Mouse (Mus musculus): ENCODE results near the gene Sphkap. TPM values are rescaled to one million over a fixed set of nuclear protein-coding genes. Genes with fewer than 3 reads are reported as not detected.

Gene Sphkap
- not detected in 2 replicates for polyA plus RNA-seq (2012; ENCODE audit: insufficient read depth, insufficient read length, low replicate concordance, missing spikeins)

DNA sequence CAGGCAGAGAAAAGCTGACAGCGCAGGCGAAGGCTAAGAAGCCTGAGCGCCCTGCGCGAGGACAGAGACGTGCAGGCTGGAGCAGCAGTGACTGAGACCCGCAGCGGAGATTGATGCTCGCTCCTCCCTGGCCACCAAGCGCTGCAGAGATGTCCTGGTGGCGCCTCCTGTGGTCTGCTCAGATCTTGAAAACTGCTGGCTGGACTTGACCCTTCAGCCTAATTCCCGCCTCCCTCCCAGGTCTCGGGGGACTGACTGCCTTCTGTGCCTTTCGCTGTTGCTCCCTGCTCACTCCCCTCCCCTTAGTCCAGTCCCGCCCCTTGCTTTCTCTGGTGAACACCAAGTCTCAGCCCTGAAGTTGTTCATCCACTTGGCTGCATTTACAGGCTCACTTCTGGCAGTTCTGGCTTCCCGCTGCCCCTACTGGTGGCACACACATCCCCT lies at the start of gene Sphkap:
Gene Sphkap, minus strand, starts transcription at position 180 of the 444 bp plus-strand sequence.
- peak within 1 kb of the TSS; percentile 96 for H3K4me3 ChIP-seq (ENCODE audit: insufficient read depth, low read depth, low read length)
- TF ChIP-seq CTCF (IDR thresholded peaks at IDR 0.05; ENCODE audit: insufficient read depth, low read depth, low read length), result peak; percentile 3; the same call in 1 of the 2 replicates
- TF ChIP-seq POLR2A (IDR thresholded peaks at IDR 0.05; ENCODE audit: insufficient read depth, low read depth, low read length), result 0 out of 2 replicates have a peak, but pooled peaks have one; percentile 26
- peak within 1 kb of the TSS; percentile 80 for H3K27ac ChIP-seq (ENCODE audit: insufficient read depth, low read depth, low read length)
- WGBS, result under 1% methylated on average over 16 of the region's 16 CpGs
- peaks cover 4% of the 10 kb centered on the region; the same call in 1 of the 2 replicates for H3K4me1 ChIP-seq (ENCODE audit: control insufficient read depth, insufficient read depth, low read length)

DNA sequence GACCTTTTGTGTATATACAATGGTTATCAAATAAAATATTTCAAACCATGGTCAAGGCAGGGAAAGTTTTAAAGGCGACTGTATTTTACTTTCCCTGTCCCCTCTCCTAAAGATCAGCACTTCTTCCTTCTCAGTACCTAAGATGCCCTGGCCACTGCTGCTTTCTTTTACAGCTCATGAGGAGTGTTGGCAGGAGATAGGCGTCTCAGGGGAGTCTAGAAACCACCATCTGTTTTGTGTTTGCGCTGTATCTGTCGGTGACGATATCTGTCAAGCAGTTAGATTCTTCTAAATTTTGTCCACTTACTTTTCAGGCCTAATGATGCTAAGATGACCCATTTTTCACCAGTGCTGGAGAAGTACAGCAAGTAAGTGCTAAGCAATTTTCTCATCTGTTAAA lies 43.3 kb upstream of the Sphkap start:
- Histone ChIP-seq H3K4me1 (ENCODE audit: control insufficient read depth, insufficient read depth, low read length) (no peaks in the 10 kb centered on the region), H3K27ac (ENCODE audit: insufficient read depth, low read depth, low read length) (no peak overlapping the region), H3K4me3 (ENCODE audit: insufficient read depth, low read depth, low read length) (no peak overlapping the region)
- TF ChIP-seq CTCF (IDR thresholded peaks at IDR 0.05; ENCODE audit: insufficient read depth, low read depth, low read length) (no peak), POLR2A (IDR thresholded peaks at IDR 0.05; ENCODE audit: insufficient read depth, low read depth, low read length) (no peak)
- 82% methylated on average over 5 of the region's 5 CpGs for WGBS

DNA sequence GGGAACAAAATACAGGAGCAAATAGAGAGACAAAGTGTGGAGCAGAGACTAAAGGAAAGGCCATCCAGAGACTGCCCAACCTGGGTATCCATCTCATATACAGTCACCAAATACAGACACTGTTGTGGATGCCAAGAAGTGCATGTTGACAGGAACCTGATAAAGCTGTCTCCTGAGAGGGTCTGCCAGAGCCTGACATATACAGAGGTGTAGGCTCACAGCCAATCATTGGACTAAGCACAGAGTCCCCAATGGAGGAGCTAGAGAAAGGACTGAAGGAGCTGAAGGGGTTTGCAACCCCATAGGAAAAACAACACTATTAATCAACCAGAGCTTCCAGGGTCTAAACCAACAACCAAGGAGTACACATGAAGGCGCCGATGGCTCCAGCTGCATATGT lies 32.4 kb upstream of the Sphkap start:
- no peaks in the 10 kb centered on the region for H3K4me1 ChIP-seq (ENCODE audit: control insufficient read depth, insufficient read depth, low read length)
- no peak overlapping the region for H3K4me3 ChIP-seq (ENCODE audit: insufficient read depth, low read depth, low read length)
- 95% methylated on average over 2 of the region's 2 CpGs for WGBS
- no peak for TF ChIP-seq POLR2A (IDR thresholded peaks at IDR 0.05; ENCODE audit: insufficient read depth, low read depth, low read length)
- TF ChIP-seq CTCF (IDR thresholded peaks at IDR 0.05; ENCODE audit: insufficient read depth, low read depth, low read length), result no peak
- no peak overlapping the region for H3K27ac ChIP-seq (ENCODE audit: insufficient read depth, low read depth, low read length)

DNA sequence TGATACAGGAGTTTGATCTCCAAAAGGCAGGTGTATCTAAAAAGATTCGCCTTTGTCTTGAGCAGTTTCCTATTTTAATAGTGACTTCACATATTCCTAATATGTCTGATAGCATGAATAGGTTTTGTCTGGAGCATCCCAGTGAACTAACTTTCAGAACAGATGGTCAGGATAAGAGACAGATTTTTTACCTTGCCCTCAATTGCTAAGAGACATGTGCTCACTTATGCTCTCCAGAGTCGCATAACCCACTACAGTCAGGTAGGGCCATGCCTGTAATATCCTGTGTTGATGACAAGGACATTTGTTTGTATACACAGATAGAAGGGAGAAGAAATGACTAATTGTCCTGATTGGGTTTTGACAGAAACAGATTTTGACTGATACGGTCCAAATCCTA lies 25.9 kb upstream of the Sphkap start:
- no peak overlapping the region for H3K27ac ChIP-seq (ENCODE audit: insufficient read depth, low read depth, low read length)
- 95% methylated on average over 3 of the region's 3 CpGs for WGBS
- no peak for TF ChIP-seq CTCF (IDR thresholded peaks at IDR 0.05; ENCODE audit: insufficient read depth, low read depth, low read length)

DNA sequence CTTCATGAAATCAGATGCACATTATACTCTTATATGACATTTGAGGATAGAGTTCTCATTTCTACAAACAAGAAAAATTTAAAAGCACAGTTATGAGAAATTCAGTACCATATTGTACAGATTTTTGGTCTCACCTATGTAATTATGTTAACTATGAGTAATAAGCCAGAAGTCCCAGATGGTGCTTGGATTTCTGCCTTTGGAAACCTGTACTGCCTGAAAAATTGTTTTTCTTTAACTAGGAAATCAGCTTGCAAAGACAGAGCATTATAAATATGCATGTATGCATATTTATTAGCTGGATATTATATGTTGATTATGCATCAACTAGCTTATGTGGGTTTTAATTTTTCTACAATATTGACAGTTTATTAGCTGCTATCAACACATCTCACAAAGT lies 21.9 kb upstream of the Sphkap start:
- no peaks in the 10 kb centered on the region for H3K4me1 ChIP-seq (ENCODE audit: control insufficient read depth, insufficient read depth, low read length)
- TF ChIP-seq CTCF (IDR thresholded peaks at IDR 0.05; ENCODE audit: insufficient read depth, low read depth, low read length), result no peak
- TF ChIP-seq POLR2A (IDR thresholded peaks at IDR 0.05; ENCODE audit: insufficient read depth, low read depth, low read length), result no peak
- H3K27ac ChIP-seq (ENCODE audit: insufficient read depth, low read depth, low read length), result no peak overlapping the region
- H3K4me3 ChIP-seq (ENCODE audit: insufficient read depth, low read depth, low read length), result no peak overlapping the region

More for the DNA sequence above, 25.9 kb upstream of the Sphkap start:
- Histone ChIP-seq H3K4me3 (ENCODE audit: insufficient read depth, low read depth, low read length) (no peak overlapping the region), H3K4me1 (ENCODE audit: control insufficient read depth, insufficient read depth, low read length) (no peaks in the 10 kb centered on the region)

DNA sequence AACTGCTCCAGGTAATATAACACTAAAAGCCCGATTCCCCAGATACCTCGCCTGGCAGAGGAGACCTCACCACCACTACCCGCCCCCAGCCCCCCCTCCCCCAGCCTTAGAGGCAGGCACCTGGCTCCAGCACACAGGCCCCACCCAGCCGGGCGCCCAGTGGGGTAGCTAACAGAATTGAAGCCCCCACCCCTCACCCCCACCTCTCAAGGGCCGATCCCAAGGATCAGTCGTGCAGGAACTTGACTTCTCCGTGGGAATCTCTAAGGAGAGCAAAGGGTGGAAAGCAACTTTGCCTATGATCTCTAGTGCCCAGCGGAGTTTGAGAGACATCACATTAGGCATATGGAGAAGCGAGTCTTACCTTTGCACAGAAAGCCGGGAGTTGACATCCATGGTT lies 384 bp downstream of the Sphkap start:
- Histone ChIP-seq H3K27ac (ENCODE audit: insufficient read depth, low read depth, low read length) (peak overlapping the region; percentile 80), H3K4me1 (ENCODE audit: control insufficient read depth, insufficient read depth, low read length) (peaks cover 4% of the 10 kb centered on the region; the same call in 1 of the 2 replicates), H3K4me3 (ENCODE audit: insufficient read depth, low read depth, low read length) (peak overlapping the region; percentile 96)
- 6% methylated on average over 11 of the region's 11 CpGs for whole genome bisulfite sequencing
- no peak for TF ChIP-seq POLR2A (IDR thresholded peaks at IDR 0.05; ENCODE audit: insufficient read depth, low read depth, low read length)
- no peak for TF ChIP-seq CTCF (IDR thresholded peaks at IDR 0.05; ENCODE audit: insufficient read depth, low read depth, low read length)

DNA sequence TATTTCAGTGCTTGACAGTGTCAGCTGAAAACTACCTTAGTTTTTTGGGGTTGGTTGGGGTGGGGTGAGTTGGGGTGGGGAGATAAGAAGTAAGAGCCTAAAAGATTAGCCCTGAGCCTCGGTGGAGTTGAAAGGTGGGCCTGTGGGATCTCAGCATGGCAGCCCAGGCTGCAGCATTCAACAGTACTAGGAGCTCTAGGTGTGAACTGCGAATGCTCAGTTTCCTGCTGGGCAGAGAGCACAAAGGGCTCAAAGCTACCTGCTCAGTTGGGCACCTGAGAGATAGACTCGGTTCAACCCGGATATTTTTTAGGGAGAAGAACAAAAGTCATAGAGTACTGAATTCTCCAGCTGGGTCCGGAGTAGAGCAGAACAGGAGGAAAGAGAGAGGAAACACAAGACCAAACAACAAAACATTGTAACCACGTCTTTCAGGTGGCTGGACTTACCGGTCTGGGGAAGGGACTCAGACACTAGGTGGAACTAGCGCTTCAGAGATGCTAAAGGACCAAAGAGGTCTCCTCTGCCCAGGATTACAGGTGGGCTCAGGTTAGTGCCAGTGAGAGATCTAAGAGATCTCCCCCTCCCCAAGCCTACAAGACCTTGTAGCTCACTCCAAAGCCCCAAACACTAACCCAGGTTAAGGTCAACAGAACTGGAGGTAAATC lies 984 bp downstream of the Sphkap start:
- H3K27ac ChIP-seq (ENCODE audit: insufficient read depth, low read depth, low read length), result peak overlapping the region; percentile 37
- 22% methylated on average over 8 of the region's 8 CpGs for WGBS

DNA sequence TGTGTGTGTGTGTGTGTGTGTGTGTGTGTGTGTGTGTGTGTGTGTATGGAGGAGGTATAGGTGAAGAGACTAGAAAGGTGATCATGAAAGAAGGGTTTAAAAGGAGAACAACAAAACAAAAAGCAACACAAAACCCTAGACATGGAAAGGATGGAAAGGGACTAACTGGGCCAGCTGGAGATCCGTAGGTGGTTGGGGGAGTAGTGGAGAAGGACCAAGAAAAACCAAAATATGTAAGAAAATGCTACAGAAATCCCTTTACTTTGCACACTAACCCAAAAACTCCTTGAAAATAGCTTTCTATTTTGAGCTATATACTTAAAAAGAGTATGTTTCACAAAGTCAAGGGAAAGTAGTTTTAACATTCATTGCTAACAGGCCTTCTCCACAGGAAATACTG lies 6.9 kb downstream of the Sphkap start:
- no peak overlapping the region for H3K27ac ChIP-seq (ENCODE audit: insufficient read depth, low read depth, low read length)
- no peak overlapping the region for H3K4me3 ChIP-seq (ENCODE audit: insufficient read depth, low read depth, low read length)
- TF ChIP-seq POLR2A (IDR thresholded peaks at IDR 0.05; ENCODE audit: insufficient read depth, low read depth, low read length) (no peak), CTCF (IDR thresholded peaks at IDR 0.05; ENCODE audit: insufficient read depth, low read depth, low read length) (no peak)
- H3K4me1 ChIP-seq (ENCODE audit: control insufficient read depth, insufficient read depth, low read length), result no peaks in the 10 kb centered on the region
- 76% methylated on average over 1 of the region's 1 CpGs for WGBS

More for the DNA sequence above, 984 bp downstream of the Sphkap start:
- peaks cover 4% of the 10 kb centered on the region; the same call in 1 of the 2 replicates for H3K4me1 ChIP-seq (ENCODE audit: control insufficient read depth, insufficient read depth, low read length)
- H3K4me3 ChIP-seq (ENCODE audit: insufficient read depth, low read depth, low read length), result peak overlapping the region; percentile 96
- TF ChIP-seq POLR2A (IDR thresholded peaks at IDR 0.05; ENCODE audit: insufficient read depth, low read depth, low read length) (no peak), CTCF (IDR thresholded peaks at IDR 0.05; ENCODE audit: insufficient read depth, low read depth, low read length) (no peak)

DNA sequence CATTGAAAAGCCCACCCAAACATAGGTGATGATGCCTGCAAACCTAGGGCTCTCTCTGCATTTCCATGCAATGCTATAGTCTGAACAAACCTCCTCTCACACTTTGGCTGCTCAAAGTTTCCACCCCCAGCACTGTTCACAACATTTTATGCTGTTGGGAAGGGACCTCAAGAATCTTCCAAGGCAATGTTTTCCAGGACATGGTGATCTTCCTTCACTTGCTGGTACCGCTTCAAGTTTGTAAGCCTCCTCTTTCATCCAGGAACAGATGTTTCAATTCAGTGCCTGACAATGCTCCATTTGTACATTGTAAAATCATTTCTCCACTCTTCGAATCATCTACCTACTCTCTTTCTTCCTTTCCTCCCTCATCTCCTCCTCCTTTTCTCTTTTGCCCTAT lies 11.7 kb downstream of the Sphkap start:
- 81% methylated on average over 2 of the region's 2 CpGs for WGBS
- Histone ChIP-seq H3K4me3 (ENCODE audit: insufficient read depth, low read depth, low read length) (no peak overlapping the region), H3K27ac (ENCODE audit: insufficient read depth, low read depth, low read length) (no peak overlapping the region), H3K4me1 (ENCODE audit: control insufficient read depth, insufficient read depth, low read length) (no peaks in the 10 kb centered on the region)
- TF ChIP-seq CTCF (IDR thresholded peaks at IDR 0.05; ENCODE audit: insufficient read depth, low read depth, low read length) (no peak), POLR2A (IDR thresholded peaks at IDR 0.05; ENCODE audit: insufficient read depth, low read depth, low read length) (no peak)
